Mouse (Mus musculus): ENCODE data around the gene Notch2.

DNA sequence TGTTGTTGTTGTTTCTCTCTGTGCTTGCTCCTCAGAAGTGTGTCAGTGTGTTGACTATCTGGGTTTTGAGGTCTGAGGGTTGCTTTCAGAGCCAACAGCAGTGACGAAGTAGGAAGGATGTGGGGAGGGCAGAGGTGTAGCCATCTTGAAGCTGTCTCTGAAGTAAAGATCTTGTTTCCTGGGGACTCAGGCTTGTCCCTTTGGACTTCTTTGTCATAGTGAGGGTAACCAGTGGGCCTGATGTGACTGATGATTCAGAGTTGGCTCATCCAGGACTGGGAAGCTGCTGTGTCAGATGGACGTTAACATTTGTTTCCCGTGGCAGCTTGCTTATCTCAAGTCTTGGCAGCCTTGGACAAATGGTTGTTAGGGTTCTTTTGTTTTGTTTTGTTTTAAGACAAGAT is 14.0 kb downstream of the Notch2 start:
- TF ChIP-seq CTCF (IDR thresholded peaks at IDR 0.05; ENCODE audit: control insufficient read depth, insufficient read depth, insufficient read length) (no peak), MYOD1 (IDR thresholded peaks at IDR 0.05; ENCODE audit: control insufficient read depth, insufficient read length, low read depth) (peak; percentile 93), MAX (IDR thresholded peaks at IDR 0.05) (no peak)
